Mouse (Mus musculus) kidney, postnatal 0 days (tissue): Measurements from ENCODE around the gene Bod1l. TPM values are rescaled to one million over a fixed set of nuclear protein-coding genes. Genes with fewer than 3 reads are reported as not detected.

Experiments used
- ATAC-seq: fragments of 200-750 bp; cut with Nextera tagmentation; replicated peaks from 2 replicates; pipeline ENCODE4 v1.8.0; 2017; ENCODE audit warnings: low read depth, moderate number of reproducible peaks, moderate TSS enrichment, moderate library complexity; ENCODE audit not compliant: low FRiP score
- DNase-seq: peaks from one replicate; pipeline ENCODE4 v3.0.0-alpha.2; 2016; ENCODE audit warnings: low spot score
- H3K27ac ChIP-seq: fragments of 300-500 bp; sonication (generic); 2 replicates; pipeline ENCODE4 v1.5.1; 2014; ENCODE audit warnings: mild to moderate bottlenecking
- H3K27me3 ChIP-seq: fragments of 300-500 bp; sonication (generic); 2 replicates; pipeline ENCODE4 v1.6.1; 2014; ENCODE audit warnings: low read length, mixed read lengths; ENCODE audit not compliant: insufficient read depth
- H3K36me3 ChIP-seq: fragments of 300-500 bp; sonication (generic); 2 replicates; pipeline ENCODE4 v1.6.1; 2014; ENCODE audit warnings: low read length, mixed read lengths; ENCODE audit not compliant: insufficient read depth
- H3K4me1 ChIP-seq: fragments of 300-500 bp; sonication (generic); replicated peaks from 2 replicates; pipeline ENCODE4 v1.6.1; 2014; ENCODE audit warnings: antibody characterized with exemption, low read length, mixed read lengths; ENCODE audit not compliant: insufficient read depth
- H3K4me2 ChIP-seq: fragments of 300-500 bp; sonication (generic); 2 replicates; pipeline ENCODE4 v1.6.1; 2014; ENCODE audit warnings: mild to moderate bottlenecking, low read length, moderate library complexity, mixed read lengths
- H3K4me3 ChIP-seq: fragments of 300-500 bp; sonication (generic); replicated peaks from 2 replicates; pipeline ENCODE4 v1.5.1; 2014; ENCODE audit warnings: low read depth, low read length
- H3K9ac ChIP-seq: fragments of 300-500 bp; sonication (generic); 2 replicates; pipeline ENCODE4 v1.6.1; 2014; ENCODE audit warnings: low read depth, low read length
- H3K9me3 ChIP-seq: fragments of 300-500 bp; sonication (generic); replicated peaks from 2 replicates; pipeline ENCODE4 v1.6.1; 2016; ENCODE audit warnings: low read length, inconsistent platforms, mixed read lengths
- CTCF ChIP-seq: IDR thresholded peaks from 2 replicates; pipeline ENCODE4 v1.5.1; 2016; ENCODE audit warnings: antibody characterized with exemption, low read depth, mild to moderate bottlenecking, moderate library complexity
- WGBS: fragments of 180-500 bp; shearing (Covaris S2); extraction: QIAGEN DNeasy Blood & Tissue Kit; methylation state at CpG from one replicate; pipeline ENCODE4 v1.1.7; 2014; 5-methylcytosine and 5-hydroxymethylcytosine counted together
- microRNA-seq: library from miRNA; unstranded; fragments of <30 nt; microRNA quantifications from one replicate; pipeline ENCODE4, GENCODE M21; 2016
- polyA plus RNA-seq: library from polyadenylated mRNA; unstranded; fragments of >200 nt; fragmentation: Nextera tagmentation; extraction: Ambion mirVana; gene quantifications from 2 replicates; pipeline ENCODE4 v1.2.1, GENCODE M21; 2015

The Bod1l gene
- polyA plus RNA-seq, 1 experiment from 2014 or later = 22.6 TPM

- no peak overlapping the region for H3K9ac ChIP-seq
- DNase-seq (no peak), ATAC-seq (no peak; the same call in 1 of the 2 replicates)
- H3K4me2 ChIP-seq = no peak overlapping the region
- no peak for TF ChIP-seq CTCF
- H3K4me1 ChIP-seq = no peaks in the 10 kb centered on the region
- H3K4me3 ChIP-seq = no peak overlapping the region
- no peak overlapping the region for H3K27ac ChIP-seq
- H3K36me3 ChIP-seq = no peaks in the 10 kb centered on the region
- peaks cover 56% of the 10 kb centered on the region for H3K27me3 ChIP-seq
- no peaks in the 10 kb centered on the region for H3K9me3 ChIP-seq
- WGBS = 4% methylated on average over 14 of the region's 15 CpGs
Observed at GRCm38 (mm10) chr5:41744898-41745780, 99.0 kb downstream of the Bod1l start.

DNA sequence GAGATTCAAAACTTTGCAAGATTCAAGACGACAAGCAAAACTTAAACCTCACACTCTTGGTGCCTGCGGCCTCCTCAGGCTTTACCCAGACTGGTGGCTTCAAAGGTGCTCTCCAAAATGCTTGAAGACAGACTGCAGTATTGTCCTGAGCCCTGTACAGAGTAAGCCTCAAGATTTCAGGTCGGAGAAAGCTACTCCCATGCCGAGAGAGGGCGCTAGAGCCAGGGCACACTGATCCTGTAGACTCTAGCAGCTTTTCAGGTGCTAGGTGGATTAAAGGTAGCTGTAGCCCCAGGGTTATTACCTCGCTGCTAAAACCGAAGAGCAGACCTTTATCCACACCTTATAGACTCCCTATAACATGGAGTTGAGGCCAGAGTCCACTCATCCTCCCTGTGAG lies 99.9 kb downstream of the Bod1l start:
- Histone ChIP-seq H3K4me2 (no peak overlapping the region), H3K27me3 (peaks cover 48% of the 10 kb centered on the region), H3K4me3 (no peak overlapping the region), H3K4me1 (no peaks in the 10 kb centered on the region), H3K27ac (no peak overlapping the region), H3K9me3 (no peaks in the 10 kb centered on the region), H3K36me3 (no peaks in the 10 kb centered on the region), H3K9ac (no peak overlapping the region)
- no peak for ATAC-seq
- TF ChIP-seq CTCF = peak; percentile 16; the same call in 1 of the 2 replicates
- no peak for DNase-seq
- WGBS = 11% methylated on average over 7 of the region's 7 CpGs

DNA sequence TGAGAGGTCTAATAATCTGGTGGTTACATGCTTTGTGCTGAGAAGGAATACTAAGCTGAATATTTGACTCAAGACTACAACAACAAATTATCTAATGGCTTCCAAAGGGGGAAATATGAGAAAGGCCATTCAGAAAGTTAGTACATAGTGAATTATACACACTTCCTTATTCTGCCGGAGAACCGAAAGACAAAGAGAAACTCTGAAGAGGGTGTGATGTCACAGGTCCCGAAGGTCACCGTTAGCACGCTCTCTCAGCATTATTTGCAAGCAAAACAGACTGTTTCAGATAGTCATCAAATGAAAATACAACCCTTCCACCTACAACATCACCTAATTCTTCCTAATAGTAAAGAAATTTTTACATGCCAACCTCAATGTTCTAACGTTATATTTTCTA lies 105.3 kb downstream of the Bod1l start:
- WGBS = 46% methylated on average over 6 of the region's 6 CpGs

More for the DNA sequence above, 105.3 kb downstream of the Bod1l start:
- ATAC-seq (no peak), DNase-seq (no peak)
- Histone ChIP-seq H3K36me3 (no peaks in the 10 kb centered on the region), H3K9ac (no peak overlapping the region), H3K9me3 (no peaks in the 10 kb centered on the region), H3K4me3 (no peak overlapping the region), H3K27ac (no peak overlapping the region), H3K4me2 (no peak overlapping the region), H3K4me1 (no peaks in the 10 kb centered on the region), H3K27me3 (peaks cover 4% of the 10 kb centered on the region)
- no peak for TF ChIP-seq CTCF

Small RNA genes lying within 50 kb of the gene (microRNA-seq; reads per million reads assigned to microRNA genes)
- not detected for gene Mir6414

Other genes starting within 250 kb of the Bod1l start
- 61.5 and 65.7 TPM in 2 replicates for gene Rab28, start 136.2 kb downstream of the Bod1l start, polyA plus RNA-seq
- not detected in 2 replicates for gene Nkx3-2, start 79.8 kb downstream of the Bod1l start, polyA plus RNA-seq
- not detected in 2 replicates for gene Gm16223, start 223.6 kb upstream of the Bod1l start, polyA plus RNA-seq